Mouse (Mus musculus): ENCODE measurements around the gene Ccdc8.

Ccdc8 gene

GRCm38 (mm10) chr7:17011909-17012590, 19.5 kb downstream of the Ccdc8 start:
- DNase-seq (ENCODE audit: low spot score), result no peak

- no peak for DNase-seq (ENCODE audit: low spot score)
Measured at GRCm38 (mm10) chr7:17015381-17015780, 22.9 kb downstream of the Ccdc8 start.

- peak; percentile 85 for DNase-seq (ENCODE audit: low spot score)
Measured at GRCm38 (mm10) chr7:17017036-17017435, 24.5 kb downstream of the Ccdc8 start.

- no peak for DNase-seq (ENCODE audit: low spot score)
Measured at GRCm38 (mm10) chr7:17017921-17018320, 25.4 kb downstream of the Ccdc8 start.

- DNase-seq (ENCODE audit: low spot score), result no peak
Measured at GRCm38 (mm10) chr7:17019426-17020166, 27.1 kb downstream of the Ccdc8 start.

- no peak for DNase-seq (ENCODE audit: low spot score)
Measured at GRCm38 (mm10) chr7:17022176-17022575, 29.7 kb downstream of the Ccdc8 start.

- no peak for DNase-seq (ENCODE audit: low spot score)
Measured at GRCm38 (mm10) chr7:17023701-17024100, 31.2 kb downstream of the Ccdc8 start.

GRCm38 (mm10) chr7:17024141-17024540, 31.6 kb downstream of the Ccdc8 start:
- DNase-seq (ENCODE audit: low spot score), result no peak

GRCm38 (mm10) chr7:17024814-17025504, 32.5 kb downstream of the Ccdc8 start:
- DNase-seq (ENCODE audit: low spot score), result no peak

- no peak for DNase-seq (ENCODE audit: low spot score)
Measured at GRCm38 (mm10) chr7:17025505-17025894, 33.0 kb downstream of the Ccdc8 start.

- DNase-seq (ENCODE audit: low spot score), result no peak
Measured at GRCm38 (mm10) chr7:17025896-17026622, 33.6 kb downstream of the Ccdc8 start.

GRCm38 (mm10) chr7:17026710-17027587, 34.4 kb downstream of the Ccdc8 start:
- no peak for DNase-seq (ENCODE audit: low spot score)

- peak; percentile 95 for DNase-seq (ENCODE audit: low spot score)
Measured at GRCm38 (mm10) chr7:17027588-17028343, 35.3 kb downstream of the Ccdc8 start, which contains the start of gene Ppp5c. Ppp5c (minus strand) TSS chr7:17027924.

GRCm38 (mm10) chr7:17028923-17029322, 36.4 kb downstream of the Ccdc8 start:
- DNase-seq (ENCODE audit: low spot score), result no peak

- no peak for DNase-seq (ENCODE audit: low spot score)
Measured at GRCm38 (mm10) chr7:17030239-17030638, 37.7 kb downstream of the Ccdc8 start.

- no peak for DNase-seq (ENCODE audit: low spot score)
Measured at GRCm38 (mm10) chr7:17038018-17038695, 45.6 kb downstream of the Ccdc8 start.

- DNase-seq (ENCODE audit: low spot score), result no peak
Measured at GRCm38 (mm10) chr7:17039373-17039772, 46.9 kb downstream of the Ccdc8 start.

- no peak for DNase-seq (ENCODE audit: low spot score)
Measured at GRCm38 (mm10) chr7:17045743-17046142, 53.2 kb downstream of the Ccdc8 start.
